10 mouse cellular contexts compared by ENCODE assay signal in the genomic region with DNA sequence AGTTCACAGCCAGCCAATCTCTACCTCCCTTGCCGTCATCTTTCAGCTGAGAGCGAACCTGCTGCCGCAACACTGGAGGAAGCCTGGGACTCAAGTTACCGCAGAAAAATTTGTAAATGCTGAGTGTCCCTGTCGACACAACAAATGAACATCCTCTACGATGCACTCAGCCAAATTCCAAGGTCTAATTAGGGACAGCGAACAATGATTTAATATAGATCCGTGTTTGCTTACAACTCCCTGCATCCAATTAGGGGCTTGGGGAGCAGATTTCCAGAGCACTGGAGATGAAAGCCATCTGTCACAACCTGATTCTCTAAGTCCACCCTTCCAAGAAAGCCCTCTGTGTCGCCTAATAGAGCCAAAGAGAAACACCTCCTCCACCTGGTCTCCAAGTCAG. TPM values are rescaled to one million over a fixed set of nuclear protein-coding genes. Genes with fewer than 3 reads are reported as not detected.
DNase-seq lines count a peak whose midpoint lies in the region; ATAC-seq lines count a peak whose summit lies in the region.
"Had no signal": no experiment of that assay in that cellular context is flagged by ENCODE, and none has a peak within 500 bp of the region (broad histone marks: within the 10 kb centered on the region; RNA-seq: fewer than 3 reads in every experiment).

No protein-coding gene starts in this region.

- no peak for ATAC-seq in hindbrain, embryonic 14.5 days (ENCODE audit: low FRiP score)
- no peak for ATAC-seq in hindbrain, embryonic 11.5 days (ENCODE audit: low FRiP score)
- ATAC-seq in embryonic facial prominence, embryonic 14.5 days (ENCODE audit: low read depth): peak; percentile 74; the same call in 1 of the 2 replicates
- ATAC-seq in limb, embryonic 15.5 days (ENCODE audit: insufficient number of reproducible peaks, low FRiP score, low TSS enrichment, low read depth): peak; percentile 27; the same call in 1 of the 2 replicates

- no peak for DNase-seq in hindbrain, embryonic 14.5 days (ENCODE audit: low spot score)
- DNase-seq in hindbrain, embryonic 11.5 days (ENCODE audit: low spot score): no peak
- DNase-seq in embryo, embryonic 10.5 days (ENCODE audit: low spot score): peak; percentile 48
- DNase-seq in embryonic facial prominence, embryonic 14.5 days (ENCODE audit: low spot score): peak; percentile 88
- DNase-seq in lung, postnatal 10 days: no peak
- no peak for DNase-seq in left cerebral cortex, adult 18-20 months (ENCODE audit: low spot score in 2 of 2)
- DNase-seq: adrenal gland, adult 2 months; thymus, postnatal 4 days had no signal

- WGBS in hindbrain, embryonic 14.5 days: 38% methylated on average over 9 of the region's 9 CpGs
- 63% methylated on average over 9 of the region's 9 CpGs for WGBS in hindbrain, embryonic 11.5 days
- 13% methylated on average over 9 of the region's 9 CpGs for WGBS in embryonic facial prominence, embryonic 14.5 days
- WGBS in limb, embryonic 15.5 days: 13% methylated on average over 9 of the region's 9 CpGs

- H3K9me3 ChIP-seq in hindbrain, embryonic 14.5 days (ENCODE audit: control insufficient read depth, low read length): no peaks in the 10 kb centered on the region
- no peaks in the 10 kb centered on the region for H3K9me3 ChIP-seq in hindbrain, embryonic 11.5 days (ENCODE audit: control insufficient read depth, low read length)
- no peaks in the 10 kb centered on the region for H3K9me3 ChIP-seq in embryonic facial prominence, embryonic 14.5 days (ENCODE audit: control insufficient read depth, low read length)
- no peaks in the 10 kb centered on the region for H3K9me3 ChIP-seq in limb, embryonic 15.5 days

- no peak overlapping the region for H3K4me3 ChIP-seq in hindbrain, embryonic 14.5 days (replicated peaks; ENCODE audit: low read length)
- H3K4me3 ChIP-seq in hindbrain, embryonic 11.5 days (ENCODE audit: low read depth, low read length): no peak overlapping the region
- H3K4me3 ChIP-seq in embryonic facial prominence, embryonic 14.5 days (ENCODE audit: low read depth, low read length): no peak overlapping the region
- H3K4me3 ChIP-seq in limb, embryonic 15.5 days: no peak overlapping the region

- no peaks in the 10 kb centered on the region for H3K27me3 ChIP-seq in hindbrain, embryonic 14.5 days (ENCODE audit: control insufficient read depth, insufficient read depth, low read length)
- H3K27me3 ChIP-seq in hindbrain, embryonic 11.5 days (ENCODE audit: control insufficient read depth, insufficient read depth, low read length): no peaks in the 10 kb centered on the region
- no peaks in the 10 kb centered on the region for H3K27me3 ChIP-seq in embryonic facial prominence, embryonic 14.5 days (replicated peaks; ENCODE audit: control insufficient read depth, insufficient read depth, low read length)
- no peaks in the 10 kb centered on the region for H3K27me3 ChIP-seq in limb, embryonic 15.5 days

- H3K36me3 ChIP-seq in hindbrain, embryonic 14.5 days (replicated peaks; ENCODE audit: control insufficient read depth, insufficient read depth): no peaks in the 10 kb centered on the region
- H3K36me3 ChIP-seq in hindbrain, embryonic 11.5 days (ENCODE audit: control insufficient read depth, insufficient read depth, low read length): no peaks in the 10 kb centered on the region
- no peaks in the 10 kb centered on the region for H3K36me3 ChIP-seq in embryonic facial prominence, embryonic 14.5 days (ENCODE audit: control insufficient read depth, insufficient read depth, low read length)
- H3K36me3 ChIP-seq in limb, embryonic 15.5 days: no peaks in the 10 kb centered on the region

- no peak overlapping the region for H3K9ac ChIP-seq in hindbrain, embryonic 14.5 days
- no peak overlapping the region for H3K9ac ChIP-seq in hindbrain, embryonic 11.5 days (ENCODE audit: low read depth, low read length)
- H3K9ac ChIP-seq in embryonic facial prominence, embryonic 14.5 days (ENCODE audit: low read depth, low read length): no peak overlapping the region
- no peak overlapping the region for H3K9ac ChIP-seq in limb, embryonic 15.5 days

- 0 out of 2 replicates have a peak overlapping the region, but pooled peaks have one; percentile 30 for H3K27ac ChIP-seq in hindbrain, embryonic 14.5 days
- H3K27ac ChIP-seq in hindbrain, embryonic 11.5 days (ENCODE audit: low read depth, low read length): no peak overlapping the region
- H3K27ac ChIP-seq in embryonic facial prominence, embryonic 14.5 days (replicated peaks; ENCODE audit: low read depth, low read length): peak overlapping the region; percentile 71
- H3K27ac ChIP-seq in limb, embryonic 15.5 days: peak overlapping the region; percentile 73

- H3K4me1 ChIP-seq in hindbrain, embryonic 14.5 days (replicated peaks; ENCODE audit: control insufficient read depth, insufficient read depth, low read length): peaks cover 33% of the 10 kb centered on the region
- H3K4me1 ChIP-seq in hindbrain, embryonic 11.5 days (replicated peaks; ENCODE audit: control insufficient read depth, insufficient read depth, low read length): peaks cover 2% of the 10 kb centered on the region; the same call in 1 of the 2 replicates
- H3K4me1 ChIP-seq in embryonic facial prominence, embryonic 14.5 days (ENCODE audit: control insufficient read depth, insufficient read depth, low read length): peaks cover 21% of the 10 kb centered on the region
- H3K4me1 ChIP-seq in limb, embryonic 15.5 days: peaks cover 31% of the 10 kb centered on the region

- H3K4me2 ChIP-seq in hindbrain, embryonic 14.5 days (replicated peaks): no peak overlapping the region
- no peak overlapping the region for H3K4me2 ChIP-seq in hindbrain, embryonic 11.5 days (replicated peaks; ENCODE audit: low read depth, low read length)
- peak overlapping the region; percentile 40 for H3K4me2 ChIP-seq in embryonic facial prominence, embryonic 14.5 days (ENCODE audit: low read depth, low read length)
- H3K4me2 ChIP-seq in limb, embryonic 15.5 days: 0 out of 2 replicates have a peak overlapping the region, but pooled peaks have one; percentile 8

RNA-seq across cellular contexts. Expression of a gene that starts 31.2 kb away (rescaled TPM):
- polyA plus RNA-seq in hindbrain, embryonic 14.5 days (2014; fragmentation: Nextera tagmentation; extraction: Ambion mirVana): 27.5 and 31.2 TPM in 2 replicates
- 26.5 and 28.1 TPM in 2 replicates for polyA plus RNA-seq in hindbrain, embryonic 11.5 days (2014; fragmentation: Nextera tagmentation; extraction: Ambion mirVana)
- polyA plus RNA-seq in embryonic facial prominence, embryonic 14.5 days (2014; fragmentation: Nextera tagmentation; extraction: Ambion mirVana): 11.0 and 12.3 TPM in 2 replicates
- polyA plus RNA-seq in limb, embryonic 15.5 days (2015; fragmentation: Nextera tagmentation; extraction: Ambion mirVana): 14.0 and 14.1 TPM in 2 replicates
- total RNA-seq in left cerebral cortex, adult 18-20 months (2021): 10 to 100 TPM; 29.8 to 35.4 TPM
- total RNA-seq: neutrophil, adult 5-6 weeks had no signal

Comparison
In these comparisons a context has a peak if more than half of its experiments do, and no peak if none do; other contexts are left out.
1. ATAC-seq: peak in embryonic facial prominence, embryonic 14.5 days (single experiment) and limb, embryonic 15.5 days (single experiment); none in hindbrain, embryonic 14.5 days (single experiment) and hindbrain, embryonic 11.5 days (single experiment).
2. DNase-seq: peak in embryo, embryonic 10.5 days (single experiment) and embryonic facial prominence, embryonic 14.5 days (single experiment); none in hindbrain, embryonic 14.5 days (single experiment), hindbrain, embryonic 11.5 days (single experiment), lung, postnatal 10 days (single experiment) and left cerebral cortex, adult 18-20 months (0 of 2).
3. H3K4me2 ChIP-seq: peak in embryonic facial prominence, embryonic 14.5 days (single experiment) and limb, embryonic 15.5 days (single experiment); none in hindbrain, embryonic 14.5 days (single experiment) and hindbrain, embryonic 11.5 days (single experiment).